Mouse (Mus musculus): Measurements from ENCODE around the gene Sept8. TPM values are rescaled to one million over a fixed set of nuclear protein-coding genes. Genes with fewer than 3 reads are reported as not detected.

Gene Sept8
- polyA plus RNA-seq, 1 experiment from 2014 or later, result 21.6 TPM

GRCm38 (mm10) chr11:53479783-53480301 is 39.2 kb upstream of the Sept8 start, which contains the start of the genes Gm9945 and Sowaha:
Gene Gm9945 (plus strand): TSS chr11:53480166.
Gene Sowaha (minus strand): TSS chr11:53480274.
- no peaks in the 10 kb centered on the region for H3K9me3 ChIP-seq (ENCODE audit: control insufficient read depth, low read length)
- H3K27me3 ChIP-seq (ENCODE audit: control insufficient read depth, insufficient read depth, low read length), result peaks cover 67% of the 10 kb centered on the region
- H3K27ac ChIP-seq, result no peak within 1 kb of the TSS
- H3K4me2 ChIP-seq (replicated peaks), result peak within 1 kb of the TSS; percentile 65
- ATAC-seq (ENCODE audit: low FRiP score) (peak; percentile 54; the same call in 1 of the 2 replicates), DNase-seq (ENCODE audit: low spot score) (no peak)
- peak within 1 kb of the TSS; percentile 57 for H3K9ac ChIP-seq
- peak within 1 kb of the TSS; percentile 41 for H3K4me3 ChIP-seq (replicated peaks; ENCODE audit: low read length)
- peaks cover 30% of the 10 kb centered on the region for H3K4me1 ChIP-seq (replicated peaks; ENCODE audit: control insufficient read depth, insufficient read depth, low read length)
- H3K36me3 ChIP-seq (replicated peaks; ENCODE audit: control insufficient read depth, insufficient read depth), result no peaks in the 10 kb centered on the region
- 2% methylated on average over 38 of the region's 40 CpGs for WGBS

GRCm38 (mm10) chr11:53481088-53481730 is 37.8 kb upstream of the Sept8 start:
- Histone ChIP-seq H3K4me3 (replicated peaks; ENCODE audit: low read length) (no peak overlapping the region), H3K4me1 (replicated peaks; ENCODE audit: control insufficient read depth, insufficient read depth, low read length) (peaks cover 20% of the 10 kb centered on the region), H3K27me3 (ENCODE audit: control insufficient read depth, insufficient read depth, low read length) (peaks cover 71% of the 10 kb centered on the region), H3K27ac (no peak overlapping the region), H3K36me3 (replicated peaks; ENCODE audit: control insufficient read depth, insufficient read depth) (no peaks in the 10 kb centered on the region), H3K4me2 (replicated peaks) (no peak overlapping the region), H3K9ac (no peak overlapping the region), H3K9me3 (ENCODE audit: control insufficient read depth, low read length) (no peaks in the 10 kb centered on the region)
- no peak for DNase-seq (ENCODE audit: low spot score)
- no peak for ATAC-seq (ENCODE audit: low FRiP score)
- 67% methylated on average over 4 of the region's 4 CpGs for WGBS

GRCm38 (mm10) chr11:53483159-53483891 is 35.7 kb upstream of the Sept8 start:
- Histone ChIP-seq H3K36me3 (replicated peaks; ENCODE audit: control insufficient read depth, insufficient read depth) (no peaks in the 10 kb centered on the region), H3K9ac (no peak overlapping the region), H3K27me3 (ENCODE audit: control insufficient read depth, insufficient read depth, low read length) (peaks cover 74% of the 10 kb centered on the region), H3K4me1 (replicated peaks; ENCODE audit: control insufficient read depth, insufficient read depth, low read length) (peaks cover 24% of the 10 kb centered on the region), H3K27ac (no peak overlapping the region), H3K4me3 (replicated peaks; ENCODE audit: low read length) (no peak overlapping the region), H3K4me2 (replicated peaks) (no peak overlapping the region), H3K9me3 (ENCODE audit: control insufficient read depth, low read length) (no peaks in the 10 kb centered on the region)
- no peak for DNase-seq (ENCODE audit: low spot score)
- 80% methylated on average over 9 of the region's 9 CpGs for WGBS
- ATAC-seq (ENCODE audit: low FRiP score), result no peak

GRCm38 (mm10) chr11:53485719-53486118 is 33.3 kb upstream of the Sept8 start:
- DNase-seq (ENCODE audit: low spot score) (no peak), ATAC-seq (ENCODE audit: low FRiP score) (no peak)
- no peak overlapping the region for H3K27ac ChIP-seq
- H3K4me1 ChIP-seq (replicated peaks; ENCODE audit: control insufficient read depth, insufficient read depth, low read length), result peaks cover 6% of the 10 kb centered on the region; the same call in 1 of the 2 replicates
- H3K9ac ChIP-seq, result no peak overlapping the region
- H3K4me2 ChIP-seq (replicated peaks), result no peak overlapping the region
- H3K9me3 ChIP-seq (ENCODE audit: control insufficient read depth, low read length), result no peaks in the 10 kb centered on the region
- no peak overlapping the region for H3K4me3 ChIP-seq (replicated peaks; ENCODE audit: low read length)
- no peaks in the 10 kb centered on the region for H3K36me3 ChIP-seq (replicated peaks; ENCODE audit: control insufficient read depth, insufficient read depth)
- peaks cover 52% of the 10 kb centered on the region for H3K27me3 ChIP-seq (ENCODE audit: control insufficient read depth, insufficient read depth, low read length)
- 47% methylated on average over 3 of the region's 3 CpGs for WGBS

GRCm38 (mm10) chr11:53486351-53486750 is 32.7 kb upstream of the Sept8 start:
- ATAC-seq (ENCODE audit: low FRiP score) (no peak), DNase-seq (ENCODE audit: low spot score) (no peak)
- Histone ChIP-seq H3K9ac (no peak overlapping the region), H3K27me3 (ENCODE audit: control insufficient read depth, insufficient read depth, low read length) (peaks cover 45% of the 10 kb centered on the region), H3K4me1 (replicated peaks; ENCODE audit: control insufficient read depth, insufficient read depth, low read length) (peaks cover 6% of the 10 kb centered on the region; the same call in 1 of the 2 replicates), H3K27ac (no peak overlapping the region), H3K4me3 (replicated peaks; ENCODE audit: low read length) (no peak overlapping the region), H3K36me3 (replicated peaks; ENCODE audit: control insufficient read depth, insufficient read depth) (no peaks in the 10 kb centered on the region), H3K9me3 (ENCODE audit: control insufficient read depth, low read length) (no peaks in the 10 kb centered on the region), H3K4me2 (replicated peaks) (no peak overlapping the region)
- 74% methylated on average over 3 of the region's 3 CpGs for WGBS

- Histone ChIP-seq H3K9ac (0 out of 2 replicates have a peak overlapping the region, but pooled peaks have one; percentile 16), H3K27ac (no peak overlapping the region), H3K36me3 (replicated peaks; ENCODE audit: control insufficient read depth, insufficient read depth) (no peaks in the 10 kb centered on the region), H3K4me1 (replicated peaks; ENCODE audit: control insufficient read depth, insufficient read depth, low read length) (peaks cover 9% of the 10 kb centered on the region; the same call in 1 of the 2 replicates), H3K4me3 (replicated peaks; ENCODE audit: low read length) (peak overlapping the region; percentile 14), H3K4me2 (replicated peaks) (peak overlapping the region; percentile 46), H3K9me3 (ENCODE audit: control insufficient read depth, low read length) (no peaks in the 10 kb centered on the region), H3K27me3 (ENCODE audit: control insufficient read depth, insufficient read depth, low read length) (peaks cover 39% of the 10 kb centered on the region)
- WGBS, result 16% methylated on average over 27 of the region's 27 CpGs
- no peak for DNase-seq (ENCODE audit: low spot score)
- peak; percentile 40 for ATAC-seq (ENCODE audit: low FRiP score)
Observed at GRCm38 (mm10) chr11:53486822-53487594, 32.0 kb upstream of the Sept8 start.

GRCm38 (mm10) chr11:53489007-53489406 is 30.1 kb upstream of the Sept8 start:
- Histone ChIP-seq H3K9me3 (ENCODE audit: control insufficient read depth, low read length) (no peaks in the 10 kb centered on the region), H3K36me3 (replicated peaks; ENCODE audit: control insufficient read depth, insufficient read depth) (no peaks in the 10 kb centered on the region), H3K4me3 (replicated peaks; ENCODE audit: low read length) (no peak overlapping the region), H3K4me1 (replicated peaks; ENCODE audit: control insufficient read depth, insufficient read depth, low read length) (peaks cover 12% of the 10 kb centered on the region; the same call in 1 of the 2 replicates), H3K9ac (no peak overlapping the region), H3K4me2 (replicated peaks) (no peak overlapping the region), H3K27ac (no peak overlapping the region), H3K27me3 (ENCODE audit: control insufficient read depth, insufficient read depth, low read length) (peaks cover 27% of the 10 kb centered on the region)
- no peak for ATAC-seq (ENCODE audit: low FRiP score)
- no peak for DNase-seq (ENCODE audit: low spot score)
- WGBS, result 93% methylated on average over 5 of the region's 5 CpGs

GRCm38 (mm10) chr11:53489421-53489820 is 29.6 kb upstream of the Sept8 start:
- Histone ChIP-seq H3K9me3 (ENCODE audit: control insufficient read depth, low read length) (no peaks in the 10 kb centered on the region), H3K36me3 (replicated peaks; ENCODE audit: control insufficient read depth, insufficient read depth) (no peaks in the 10 kb centered on the region), H3K4me2 (replicated peaks) (no peak overlapping the region), H3K4me1 (replicated peaks; ENCODE audit: control insufficient read depth, insufficient read depth, low read length) (peaks cover 12% of the 10 kb centered on the region; the same call in 1 of the 2 replicates), H3K4me3 (replicated peaks; ENCODE audit: low read length) (no peak overlapping the region), H3K27ac (no peak overlapping the region), H3K27me3 (ENCODE audit: control insufficient read depth, insufficient read depth, low read length) (peaks cover 27% of the 10 kb centered on the region), H3K9ac (no peak overlapping the region)
- WGBS, result 60% methylated on average over 9 of the region's 9 CpGs
- no peak for DNase-seq (ENCODE audit: low spot score)
- ATAC-seq (ENCODE audit: low FRiP score), result no peak
